Mouse (Mus musculus): ENCODE measurements around the gene Tuba1b. TPM values are rescaled to one million over a fixed set of nuclear protein-coding genes. Genes with fewer than 3 reads are reported as not detected.
"Not testable (repeated sequence)": the region's sequence is repeated elsewhere in the genome, so short reads cannot be mapped to it uniquely, and the experiment has no call there.

Tuba1b gene
- polyA plus RNA-seq, 1 experiment from 2014 or later: 1,374 TPM

GRCm38 (mm10) chr15:98933004-98933671 lies 1.2 kb downstream of the Tuba1b start:
- H3K27ac ChIP-seq: peak overlapping the region; percentile 98
- H3K9ac ChIP-seq: peak overlapping the region; percentile 80
- H3K27me3 ChIP-seq; H3K36me3 ChIP-seq; H3K9me3 ChIP-seq; ATAC-seq (ENCODE audit: insufficient number of reproducible peaks, low FRiP score, low TSS enrichment, low read depth): not testable (repeated sequence)
- peak overlapping the region; percentile 63 for H3K4me3 ChIP-seq
- H3K4me1 ChIP-seq: peaks cover 25% of the 10 kb centered on the region
- 5% methylated on average over 8 of the region's 9 CpGs for WGBS
- H3K4me2 ChIP-seq: peak overlapping the region; percentile 68

DNA sequence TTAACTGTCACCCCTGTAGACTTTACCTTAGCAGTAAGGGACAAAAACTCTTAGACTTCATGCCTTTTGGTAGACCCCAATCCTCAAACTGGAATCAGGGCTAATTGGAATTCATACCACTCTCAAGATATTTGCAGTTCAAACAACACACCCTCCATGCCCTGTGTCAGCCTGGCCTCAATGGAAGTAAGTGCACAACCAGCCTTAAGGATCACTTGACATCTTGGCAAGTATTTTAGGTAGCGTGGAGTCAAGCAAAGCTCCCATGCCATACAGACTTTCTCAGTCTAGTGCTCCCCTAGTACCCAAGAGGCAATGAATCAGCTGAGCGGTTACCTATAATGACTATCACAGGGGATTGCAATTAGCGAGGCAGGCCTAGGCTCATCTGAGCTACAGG lies 3.4 kb downstream of the Tuba1b start:
- 76% methylated on average over 3 of the region's 3 CpGs for WGBS
- no peaks in the 10 kb centered on the region for H3K27me3 ChIP-seq

DNA sequence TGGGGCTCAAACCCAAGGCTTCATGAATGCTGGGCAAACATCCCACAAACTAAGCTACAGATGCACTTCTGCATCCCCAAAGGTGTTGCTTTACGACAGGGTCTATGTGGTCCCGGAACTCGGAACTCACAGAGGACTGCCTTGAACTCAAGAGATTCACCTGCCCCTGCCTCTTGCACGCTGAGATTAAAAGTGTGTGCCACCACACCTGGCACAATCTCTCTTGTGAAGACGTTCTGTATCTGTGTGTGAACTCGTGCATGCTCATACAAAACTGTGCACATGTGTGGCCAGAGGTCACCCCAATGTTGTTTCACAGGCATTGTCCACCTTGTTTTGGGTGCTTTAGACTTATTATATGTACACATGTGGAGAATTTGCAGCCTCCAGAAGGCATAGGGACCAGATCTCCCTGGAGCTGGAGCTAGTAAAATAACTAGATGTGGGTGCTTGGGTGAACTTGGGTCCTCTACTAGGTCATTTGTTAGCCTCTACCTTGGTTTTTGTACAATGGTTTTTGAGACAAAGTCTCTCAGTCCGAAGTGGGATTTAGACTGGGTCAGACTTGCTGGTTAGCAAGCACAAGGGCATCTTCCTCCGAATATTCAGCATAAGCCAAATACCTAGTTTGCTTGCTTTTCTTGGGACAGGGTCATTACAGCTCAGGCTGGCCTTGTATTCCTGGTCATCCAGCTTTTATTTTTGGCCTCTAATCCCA lies 4.2 kb downstream of the Tuba1b start:
- Histone ChIP-seq H3K4me2 (no peak overlapping the region), H3K9me3 (no peaks in the 10 kb centered on the region), H3K9ac (no peak overlapping the region), H3K27me3 (no peaks in the 10 kb centered on the region), H3K27ac (peak overlapping the region; percentile 38; the same call in 1 of the 2 replicates), H3K36me3 (peaks cover 10% of the 10 kb centered on the region), H3K4me1 (peaks cover 15% of the 10 kb centered on the region), H3K4me3 (no peak overlapping the region)
- WGBS: 51% methylated on average over 8 of the region's 8 CpGs
- no peak for ATAC-seq (ENCODE audit: insufficient number of reproducible peaks, low FRiP score, low TSS enrichment, low read depth)

More for the DNA sequence above, 3.4 kb downstream of the Tuba1b start:
- Histone ChIP-seq H3K36me3 (peaks cover 10% of the 10 kb centered on the region), H3K9ac (no peak overlapping the region), H3K27ac (0 out of 2 replicates have a peak overlapping the region, but pooled peaks have one; percentile 17), H3K4me2 (no peak overlapping the region), H3K9me3 (no peaks in the 10 kb centered on the region), H3K4me3 (no peak overlapping the region), H3K4me1 (peaks cover 22% of the 10 kb centered on the region)
- ATAC-seq (ENCODE audit: insufficient number of reproducible peaks, low FRiP score, low TSS enrichment, low read depth): no peak

DNA sequence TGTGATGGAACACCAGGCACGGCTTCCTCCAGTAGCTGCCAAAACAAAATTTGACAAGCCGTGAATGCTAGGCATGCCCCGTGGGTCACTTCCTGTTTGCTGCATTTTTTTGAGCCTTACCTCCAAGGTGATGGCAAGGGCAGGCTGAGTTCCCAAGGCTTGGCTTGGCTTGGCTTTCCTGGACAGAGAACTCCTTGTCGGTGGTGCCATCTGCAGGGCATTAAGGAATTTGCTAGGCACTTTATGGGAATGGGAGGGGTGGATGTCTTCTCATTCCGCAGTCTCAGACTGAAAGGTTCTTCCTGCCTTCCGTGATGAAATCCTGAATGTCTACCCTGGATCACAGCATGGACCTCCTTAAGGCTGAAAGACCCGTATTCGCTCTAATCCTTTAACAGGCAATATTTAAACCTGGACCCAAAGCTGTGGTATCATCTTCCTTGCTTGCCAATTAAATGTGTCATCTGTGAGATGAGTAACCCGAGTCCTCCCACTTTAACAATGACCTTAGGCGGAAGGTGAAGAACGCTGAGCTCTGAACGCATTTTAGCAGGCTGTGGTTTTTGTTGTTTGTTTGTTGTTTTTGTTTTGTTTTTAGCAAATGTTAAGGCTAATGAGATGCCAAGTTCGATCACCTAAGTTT lies 5.6 kb downstream of the Tuba1b start:
- Histone ChIP-seq H3K9me3 (no peaks in the 10 kb centered on the region), H3K4me1 (peaks cover 13% of the 10 kb centered on the region), H3K4me2 (no peak overlapping the region), H3K4me3 (no peak overlapping the region), H3K36me3 (peaks cover 10% of the 10 kb centered on the region), H3K9ac (no peak overlapping the region), H3K27ac (no peak overlapping the region), H3K27me3 (no peaks in the 10 kb centered on the region)
- WGBS: 12% methylated on average over 13 of the region's 13 CpGs
- no peak for ATAC-seq (ENCODE audit: insufficient number of reproducible peaks, low FRiP score, low TSS enrichment, low read depth)

DNA sequence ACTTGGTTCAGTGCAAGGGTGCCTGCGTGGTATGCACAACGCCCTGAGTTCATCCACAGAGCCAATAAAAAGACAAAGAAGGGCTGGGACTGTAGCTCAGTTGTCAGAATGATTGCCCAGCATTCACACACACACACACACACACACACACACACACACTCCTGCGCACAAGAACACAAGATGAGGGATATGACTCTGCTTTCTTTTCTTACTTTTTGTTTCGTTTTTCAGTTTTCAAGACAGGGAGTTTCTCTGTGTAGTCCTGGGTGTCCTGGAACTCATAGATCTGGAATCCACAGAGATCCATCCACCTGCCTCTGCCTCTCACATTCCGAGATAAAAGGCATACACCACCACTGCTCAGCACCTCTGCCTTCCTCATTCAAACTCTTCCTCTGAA lies 6.8 kb downstream of the Tuba1b start:
- Histone ChIP-seq H3K4me3 (no peak overlapping the region), H3K36me3 (peaks cover 10% of the 10 kb centered on the region), H3K4me1 (peaks cover 10% of the 10 kb centered on the region), H3K27me3 (no peaks in the 10 kb centered on the region), H3K9me3 (no peaks in the 10 kb centered on the region), H3K4me2 (no peak overlapping the region), H3K27ac (no peak overlapping the region), H3K9ac (no peak overlapping the region)
- ATAC-seq (ENCODE audit: insufficient number of reproducible peaks, low FRiP score, low TSS enrichment, low read depth): no peak
- WGBS: 80% methylated on average over 5 of the region's 5 CpGs

DNA sequence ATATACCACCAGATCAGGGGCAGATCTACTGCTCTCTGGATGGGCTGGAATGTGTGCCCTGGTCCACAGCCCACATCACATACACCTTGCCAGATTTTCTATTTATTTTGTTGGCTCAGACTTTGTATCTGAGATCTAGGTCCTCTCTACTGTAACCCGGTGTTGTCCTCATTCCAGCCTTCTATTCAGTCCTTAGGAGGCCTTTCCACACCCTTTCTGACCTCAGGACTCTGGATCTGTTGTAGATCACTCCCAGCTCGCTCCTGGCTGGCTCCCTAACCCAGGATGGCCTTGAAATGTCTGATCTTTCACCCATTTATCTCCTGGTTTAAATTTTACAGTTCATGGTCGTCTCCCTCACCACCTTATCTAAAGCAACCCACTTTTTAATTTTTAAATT lies 9.7 kb downstream of the Tuba1b start:
- Histone ChIP-seq H3K4me3 (no peak overlapping the region), H3K27ac (no peak overlapping the region), H3K36me3 (no peaks in the 10 kb centered on the region), H3K9me3 (no peaks in the 10 kb centered on the region), H3K27me3 (no peaks in the 10 kb centered on the region), H3K4me1 (peaks cover 5% of the 10 kb centered on the region; the same call in 1 of the 2 replicates), H3K4me2 (no peak overlapping the region), H3K9ac (no peak overlapping the region)
- ATAC-seq (ENCODE audit: insufficient number of reproducible peaks, low FRiP score, low TSS enrichment, low read depth): no peak
- 75% methylated on average over 3 of the region's 3 CpGs for WGBS

DNA sequence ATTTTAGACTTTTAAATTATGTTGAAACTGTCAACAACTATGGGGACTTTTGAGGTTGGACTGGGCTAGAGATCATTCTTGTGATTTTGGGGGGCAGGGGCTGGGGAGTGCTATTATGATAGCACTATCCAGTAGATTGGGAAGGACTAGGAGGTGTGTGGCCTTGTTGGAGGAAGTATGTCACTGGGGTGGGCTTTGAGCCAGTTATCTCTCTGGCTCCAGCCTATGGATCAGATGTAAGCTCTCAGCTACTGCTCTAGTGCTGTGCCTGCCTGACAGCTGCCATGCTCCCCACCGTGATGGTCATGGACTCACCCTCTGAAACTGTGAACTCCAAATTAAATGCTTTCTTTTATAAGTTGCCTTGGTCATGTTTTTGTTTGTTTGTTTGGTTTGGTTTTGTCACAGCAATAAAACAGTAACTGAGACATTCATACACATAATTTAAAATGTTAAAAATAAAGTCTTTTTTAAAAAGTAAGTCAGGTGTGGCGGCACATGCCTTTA lies 11.3 kb downstream of the Tuba1b start:
- no peak overlapping the region for H3K27ac ChIP-seq
- no peak for ATAC-seq (ENCODE audit: insufficient number of reproducible peaks, low FRiP score, low TSS enrichment, low read depth)
- no peaks in the 10 kb centered on the region for H3K36me3 ChIP-seq
- H3K4me2 ChIP-seq: no peak overlapping the region
- H3K9me3 ChIP-seq: no peaks in the 10 kb centered on the region
- 78% methylated on average over 2 of the region's 2 CpGs for WGBS
- no peak overlapping the region for H3K4me3 ChIP-seq
- H3K9ac ChIP-seq: no peak overlapping the region
- no peaks in the 10 kb centered on the region for H3K4me1 ChIP-seq
- no peaks in the 10 kb centered on the region for H3K27me3 ChIP-seq

- Histone ChIP-seq H3K27ac (no peak overlapping the region), H3K9ac (no peak overlapping the region), H3K4me2 (no peak overlapping the region), H3K27me3 (no peaks in the 10 kb centered on the region), H3K4me3 (no peak overlapping the region), H3K9me3 (no peaks in the 10 kb centered on the region), H3K36me3 (no peaks in the 10 kb centered on the region), H3K4me1 (no peaks in the 10 kb centered on the region)
- 53% methylated on average over 3 of the region's 3 CpGs for WGBS
- no peak for ATAC-seq (ENCODE audit: insufficient number of reproducible peaks, low FRiP score, low TSS enrichment, low read depth)
Observed at GRCm38 (mm10) chr15:98922581-98922980, 11.8 kb downstream of the Tuba1b start.

GRCm38 (mm10) chr15:98921510-98921909 lies 12.9 kb downstream of the Tuba1b start:
- no peak for ATAC-seq (ENCODE audit: insufficient number of reproducible peaks, low FRiP score, low TSS enrichment, low read depth)
- Histone ChIP-seq H3K9ac (no peak overlapping the region), H3K36me3 (no peaks in the 10 kb centered on the region), H3K4me2 (no peak overlapping the region), H3K27ac (no peak overlapping the region), H3K4me3 (no peak overlapping the region), H3K27me3 (no peaks in the 10 kb centered on the region), H3K9me3 (no peaks in the 10 kb centered on the region), H3K4me1 (peaks cover 7% of the 10 kb centered on the region)
- 76% methylated on average over 5 of the region's 5 CpGs for WGBS

DNA sequence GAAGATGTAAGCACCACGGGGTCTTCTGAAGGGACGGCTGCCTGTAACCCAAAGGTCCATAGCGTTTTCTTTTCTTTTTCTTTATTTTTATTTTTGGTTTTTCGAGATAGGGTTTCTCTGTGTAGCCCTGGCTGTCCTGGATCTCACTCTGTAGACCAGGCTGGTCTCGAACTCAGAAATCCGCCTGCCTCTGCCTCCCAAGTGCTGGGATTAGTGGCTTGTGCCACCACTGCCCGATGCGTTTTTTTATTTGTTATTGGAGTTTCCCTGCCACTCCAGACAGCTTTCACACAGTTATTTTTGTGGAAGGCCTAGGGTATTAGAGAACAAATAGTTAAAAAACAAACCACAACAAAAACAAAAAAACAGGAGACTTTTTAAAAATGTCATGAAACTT lies 15.9 kb downstream of the Tuba1b start:
- H3K27me3 ChIP-seq; ATAC-seq (ENCODE audit: insufficient number of reproducible peaks, low FRiP score, low TSS enrichment, low read depth); H3K36me3 ChIP-seq; H3K9me3 ChIP-seq: not testable (repeated sequence)
- H3K4me2 ChIP-seq: peak overlapping the region; percentile 78
- peak overlapping the region; percentile 95 for H3K27ac ChIP-seq
- 0 out of 2 replicates have a peak overlapping the region, but pooled peaks have one; percentile 14 for H3K9ac ChIP-seq
- H3K4me1 ChIP-seq: peaks cover 19% of the 10 kb centered on the region
- 22% methylated on average over 8 of the region's 8 CpGs for WGBS
- peak overlapping the region; percentile 84 for H3K4me3 ChIP-seq

DNA sequence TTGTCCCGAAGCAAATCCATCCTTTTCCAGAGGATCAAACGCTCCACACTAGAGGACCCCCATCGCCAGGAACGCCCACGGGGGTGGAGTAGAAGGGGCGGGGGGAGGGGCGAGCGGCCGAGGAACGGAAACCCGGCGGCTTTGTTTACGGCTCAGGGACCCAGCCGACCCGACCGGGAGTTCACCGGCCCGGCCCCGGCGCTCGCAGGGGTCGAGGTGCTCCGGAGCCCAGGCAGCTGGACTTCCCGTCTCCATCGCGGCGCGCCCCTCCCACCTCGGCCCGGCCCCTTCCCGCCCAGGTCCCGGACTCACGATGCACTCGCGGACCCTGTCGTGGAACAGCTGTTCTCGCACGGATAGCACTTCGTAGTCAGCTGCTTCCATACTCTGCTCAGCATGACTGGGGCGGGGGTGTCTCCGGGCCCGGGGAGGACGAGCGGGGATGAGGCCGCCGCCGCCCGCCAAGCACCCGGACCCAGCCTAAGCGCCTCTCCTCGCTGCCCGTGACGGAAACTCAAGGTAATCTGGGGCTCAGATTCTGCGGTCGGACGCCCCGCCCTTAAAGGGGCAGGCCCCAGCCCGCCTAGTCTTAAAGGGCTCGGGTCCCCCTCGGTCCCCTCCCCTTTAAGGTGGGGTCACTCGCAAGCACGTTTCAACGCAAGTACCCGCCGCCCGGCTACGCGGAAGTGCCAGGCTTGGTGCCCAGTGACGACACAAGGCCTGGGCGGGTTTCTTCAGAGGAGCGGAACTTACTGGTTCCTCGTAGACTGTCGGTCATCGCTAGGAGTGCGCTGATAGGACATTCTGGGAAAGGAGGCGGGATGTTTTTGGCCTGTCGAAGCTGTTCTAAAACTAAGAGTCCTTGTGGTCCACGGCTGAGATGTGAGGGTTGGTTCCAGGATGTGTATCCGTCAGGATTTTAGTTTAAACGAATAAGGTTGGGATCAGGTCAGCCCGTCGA lies 16.5 kb downstream of the Tuba1b start, which contains the start of gene Lmbr1l:
Lmbr1l (minus strand) TSS at position 694 of the 961 bp plus-strand sequence.
- Histone ChIP-seq H3K4me1 (peaks cover 19% of the 10 kb centered on the region), H3K27me3 (no peaks in the 10 kb centered on the region), H3K36me3 (peaks cover 16% of the 10 kb centered on the region; the same call in 1 of the 2 replicates), H3K4me2 (peak within 1 kb of the TSS; percentile 78), H3K27ac (peak within 1 kb of the TSS; percentile 95), H3K9me3 (no peaks in the 10 kb centered on the region), H3K4me3 (peak within 1 kb of the TSS; percentile 84), H3K9ac (peak within 1 kb of the TSS; percentile 76)
- peak; percentile 97 for ATAC-seq (ENCODE audit: insufficient number of reproducible peaks, low FRiP score, low TSS enrichment, low read depth)
- WGBS: under 1% methylated on average over 82 of the region's 82 CpGs

Data from limb, embryonic 15.5 days (tissue).